Mouse (Mus musculus) forebrain, embryonic 13.5 days (tissue): ENCODE data around the gene Mtfr1l. TPM values are rescaled to one million over a fixed set of nuclear protein-coding genes. Genes with fewer than 3 reads are reported as not detected.
"Not testable (repeated sequence)": the region's sequence is repeated elsewhere in the genome, so short reads cannot be mapped to it uniquely, and the experiment has no call there.

Experiments
- ATAC-seq: fragments of 200-750 bp; cut with Nextera tagmentation; 2 replicates; pipeline ENCODE4 v1.8.0; 2017
- H3K27ac ChIP-seq: fragments of 300-500 bp; sonication (generic); 2 replicates; pipeline ENCODE4 v1.5.1; 2015; ENCODE audit warnings: inconsistent platforms, mild to moderate bottlenecking, moderate library complexity
- H3K27me3 ChIP-seq: fragments of 300-500 bp; sonication (generic); 2 replicates; pipeline ENCODE4 v1.6.1; 2015; ENCODE audit warnings: mild to moderate bottlenecking, inconsistent platforms
- H3K36me3 ChIP-seq: fragments of 300-500 bp; sonication (generic); 2 replicates; pipeline ENCODE4 v1.6.1; 2015; ENCODE audit warnings: mild to moderate bottlenecking, inconsistent platforms; ENCODE audit not compliant: poor library complexity, severe bottlenecking
- H3K4me1 ChIP-seq: fragments of 300-500 bp; sonication (generic); 2 replicates; pipeline ENCODE4 v1.6.1; 2015; ENCODE audit warnings: inconsistent platforms
- H3K4me2 ChIP-seq: fragments of 300-500 bp; sonication (generic); 2 replicates; pipeline ENCODE4 v1.6.1; 2015; ENCODE audit warnings: inconsistent platforms, mild to moderate bottlenecking, moderate library complexity
- H3K4me3 ChIP-seq: fragments of 300-500 bp; sonication (generic); 2 replicates; pipeline ENCODE4 v1.5.1; 2015; ENCODE audit warnings: mild to moderate bottlenecking, inconsistent platforms
- H3K9ac ChIP-seq: fragments of 300-500 bp; sonication (generic); 2 replicates; pipeline ENCODE4 v1.6.1; 2015; ENCODE audit warnings: mild to moderate bottlenecking, inconsistent platforms
- H3K9me3 ChIP-seq: fragments of 300-500 bp; sonication (generic); replicated peaks from 2 replicates; pipeline ENCODE4 v1.6.1; 2016; ENCODE audit warnings: inconsistent platforms
- WGBS: fragments of 180-500 bp; shearing (Covaris S2); methylation state at CpG from one replicate; pipeline ENCODE4 v1.1.7; 2015; 5-methylcytosine and 5-hydroxymethylcytosine counted together
- polyA plus RNA-seq: library from polyadenylated mRNA; unstranded; fragments of >200 nt; fragmentation: Nextera tagmentation; extraction: Ambion mirVana; gene quantifications from 2 replicates; pipeline ENCODE4 v1.2.1, GENCODE M21; 2015

Mtfr1l gene
- polyA plus RNA-seq, 1 experiment from 2014 or later: 132 TPM

DNA sequence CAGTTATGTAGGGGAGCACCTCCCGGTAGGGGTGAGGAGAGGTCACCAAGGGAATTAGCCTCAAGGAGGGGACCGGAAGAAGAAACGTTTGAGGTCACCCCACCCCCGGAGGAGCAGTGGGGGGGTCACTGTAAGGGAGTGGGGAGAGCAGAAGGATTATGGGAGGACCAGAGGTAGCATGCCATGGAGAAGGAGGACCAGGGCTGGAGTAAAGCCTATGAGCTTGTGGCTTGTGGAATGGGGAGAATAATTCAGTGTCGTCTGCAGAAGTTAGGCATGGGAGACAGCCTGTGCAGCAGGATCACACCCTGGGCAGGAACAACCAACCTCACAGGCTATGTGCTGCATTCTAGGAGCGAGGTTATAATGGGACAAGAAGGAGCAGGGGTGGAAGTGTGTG, 38.0 kb downstream of the Mtfr1l start:
- H3K9ac ChIP-seq: peak overlapping the region; percentile 65
- peak; percentile 50 for ATAC-seq
- peaks cover 28% of the 10 kb centered on the region for H3K4me1 ChIP-seq
- H3K36me3 ChIP-seq: no peaks in the 10 kb centered on the region
- H3K4me2 ChIP-seq: peak overlapping the region; percentile 78
- H3K4me3 ChIP-seq: peak overlapping the region; percentile 47
- H3K27ac ChIP-seq: no peak overlapping the region
- no peaks in the 10 kb centered on the region for H3K27me3 ChIP-seq
- H3K9me3 ChIP-seq: no peaks in the 10 kb centered on the region
- whole genome bisulfite sequencing: 19% methylated on average over 6 of the region's 6 CpGs

DNA sequence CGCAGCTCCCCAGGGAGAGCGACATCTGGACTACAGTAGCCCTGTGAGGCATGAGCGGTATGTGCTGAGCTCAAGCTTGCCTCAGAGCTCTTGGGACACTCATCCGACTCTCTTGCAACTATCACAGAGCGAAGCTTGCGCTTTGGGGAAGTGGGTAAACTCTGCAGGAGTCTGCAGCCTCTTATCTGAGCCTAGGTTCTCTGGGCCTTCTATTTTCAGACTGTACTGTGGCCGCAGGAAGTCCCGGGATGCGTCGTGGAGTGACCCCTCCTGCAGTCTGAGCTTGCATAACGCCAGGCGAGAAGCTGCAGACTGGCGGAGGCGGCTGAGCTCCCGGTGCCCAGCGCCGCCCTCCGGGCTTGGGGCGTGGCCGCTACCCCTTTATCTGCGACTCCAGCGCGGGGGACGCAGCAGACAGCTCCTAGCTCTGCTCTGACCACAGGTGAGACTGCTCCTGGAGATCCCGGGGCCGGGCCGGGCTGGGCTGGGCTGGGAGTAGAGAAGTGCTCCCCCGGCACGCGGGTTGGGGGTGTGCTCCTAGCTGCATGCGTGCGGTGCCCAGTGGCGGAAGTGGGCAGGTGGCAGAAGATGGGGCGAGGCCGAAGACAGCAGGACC, 38.5 kb downstream of the Mtfr1l start, which contains the start of gene Paqr7:
Gene Paqr7, plus strand, starts transcription at position 103 of the 616 bp plus-strand sequence.
- H3K27ac ChIP-seq: no peak within 1 kb of the TSS; the same call in 1 of the 2 replicates
- WGBS: 3% methylated on average over 35 of the region's 35 CpGs
- H3K9me3 ChIP-seq: no peaks in the 10 kb centered on the region
- ATAC-seq: peak; percentile 76
- H3K4me2 ChIP-seq: peak within 1 kb of the TSS; percentile 78
- peak within 1 kb of the TSS; percentile 65 for H3K9ac ChIP-seq
- peak within 1 kb of the TSS; percentile 47 for H3K4me3 ChIP-seq
- peaks cover 30% of the 10 kb centered on the region for H3K4me1 ChIP-seq
- no peaks in the 10 kb centered on the region for H3K36me3 ChIP-seq
- H3K27me3 ChIP-seq: no peaks in the 10 kb centered on the region

GRCm38 (mm10) chr4:134495546-134495923, 39.7 kb downstream of the Mtfr1l start:
- Histone ChIP-seq H3K27me3 (no peaks in the 10 kb centered on the region), H3K9ac (no peak overlapping the region), H3K4me2 (no peak overlapping the region), H3K36me3 (no peaks in the 10 kb centered on the region), H3K9me3 (no peaks in the 10 kb centered on the region), H3K4me3 (no peak overlapping the region), H3K4me1 (peaks cover 33% of the 10 kb centered on the region), H3K27ac (peak overlapping the region; percentile 10; the same call in 1 of the 2 replicates)
- no peak for ATAC-seq
- WGBS: 70% methylated on average over 5 of the region's 5 CpGs

DNA sequence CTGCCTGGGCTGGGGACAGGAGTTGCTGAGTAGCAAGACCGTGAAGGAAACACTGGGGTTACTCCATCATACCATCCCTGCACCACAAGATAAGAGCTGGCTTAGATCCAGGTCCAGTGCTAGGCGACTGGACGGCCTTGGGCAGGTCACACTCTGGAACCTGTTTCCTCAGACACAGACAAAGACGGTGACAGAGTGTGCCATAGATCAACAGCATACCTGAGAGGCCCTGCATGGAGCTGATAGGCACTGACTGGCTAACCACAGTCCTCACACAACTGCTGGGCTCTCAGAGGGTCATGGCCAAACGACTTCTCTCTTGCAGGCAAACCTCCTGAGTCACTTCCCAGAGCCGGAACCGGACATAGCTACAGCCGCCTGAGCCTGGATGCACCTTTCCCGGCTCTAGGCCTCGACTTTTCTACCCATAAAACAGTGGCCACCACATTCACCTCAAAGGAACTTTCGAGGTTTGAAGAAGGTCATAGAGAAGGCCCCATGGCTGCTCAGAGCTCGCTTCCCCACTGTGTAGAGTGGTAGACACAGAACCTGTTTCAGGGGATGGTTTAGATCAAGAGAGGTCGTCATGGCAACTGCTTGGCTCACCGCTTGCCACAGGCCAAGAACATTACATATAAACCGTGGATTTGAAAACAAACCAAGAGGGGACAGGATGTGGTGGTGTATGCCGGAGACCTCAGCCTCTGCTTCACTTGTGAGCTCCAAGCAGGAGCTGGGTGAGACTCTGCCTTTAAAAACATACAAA, 40.2 kb downstream of the Mtfr1l start:
- Histone ChIP-seq H3K4me1 (peaks cover 33% of the 10 kb centered on the region), H3K4me3 (no peak overlapping the region), H3K27me3 (no peaks in the 10 kb centered on the region), H3K9me3 (no peaks in the 10 kb centered on the region), H3K4me2 (no peak overlapping the region), H3K36me3 (no peaks in the 10 kb centered on the region), H3K27ac (peak overlapping the region; percentile 10; the same call in 1 of the 2 replicates), H3K9ac (no peak overlapping the region)
- 73% methylated on average over 16 of the region's 16 CpGs for WGBS
- ATAC-seq: no peak

DNA sequence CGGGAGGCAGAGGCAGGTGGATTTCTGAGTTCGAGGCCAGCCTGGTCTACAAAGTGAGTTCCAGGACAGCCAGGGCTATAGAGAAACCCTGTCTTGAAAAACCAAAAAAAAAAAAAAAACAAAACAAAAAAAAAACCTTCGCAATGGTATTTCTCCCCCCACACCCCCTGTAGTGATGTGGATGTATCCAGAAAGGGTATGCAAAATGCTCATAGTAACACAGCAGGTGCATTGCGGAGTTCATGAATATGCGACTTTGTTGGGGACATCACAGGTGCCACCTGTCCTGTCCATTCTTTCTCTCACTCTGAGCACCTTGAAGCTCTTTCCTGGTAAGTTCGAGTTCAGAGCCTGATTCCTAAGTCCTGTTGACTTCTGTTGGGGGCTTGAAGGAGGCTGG, 41.0 kb downstream of the Mtfr1l start:
- ATAC-seq, H3K4me2 ChIP-seq, H3K27me3 ChIP-seq, H3K4me3 ChIP-seq, H3K9ac ChIP-seq, H3K9me3 ChIP-seq, H3K27ac ChIP-seq, H3K36me3 ChIP-seq: not testable (repeated sequence)
- 89% methylated on average over 6 of the region's 6 CpGs for WGBS
- peaks cover 33% of the 10 kb centered on the region for H3K4me1 ChIP-seq

GRCm38 (mm10) chr4:134491716-134492115, 43.5 kb downstream of the Mtfr1l start:
- no peak for ATAC-seq
- 61% methylated on average over 6 of the region's 6 CpGs for WGBS
- H3K27me3 ChIP-seq: no peaks in the 10 kb centered on the region

GRCm38 (mm10) chr4:134489986-134490665, 45.1 kb downstream of the Mtfr1l start:
- Histone ChIP-seq H3K4me2 (no peak overlapping the region), H3K27me3 (no peaks in the 10 kb centered on the region), H3K4me1 (0 out of 2 replicates have a peak, but pooled peaks cover 10% of the 10 kb centered on the region), H3K4me3 (no peak overlapping the region), H3K9ac (no peak overlapping the region), H3K36me3 (no peaks in the 10 kb centered on the region), H3K9me3 (no peaks in the 10 kb centered on the region), H3K27ac (no peak overlapping the region)
- 94% methylated on average over 11 of the region's 11 CpGs for WGBS
- no peak for ATAC-seq

More at GRCm38 (mm10) chr4:134491716-134492115, 43.5 kb downstream of the Mtfr1l start:
- Histone ChIP-seq H3K27ac (no peak overlapping the region), H3K4me2 (no peak overlapping the region), H3K9ac (no peak overlapping the region), H3K36me3 (no peaks in the 10 kb centered on the region), H3K4me3 (no peak overlapping the region), H3K9me3 (no peaks in the 10 kb centered on the region), H3K4me1 (peaks cover 17% of the 10 kb centered on the region)

- H3K4me1 ChIP-seq: peaks cover 7% of the 10 kb centered on the region; the same call in 1 of the 2 replicates
- 88% methylated on average over 5 of the region's 5 CpGs for WGBS
- no peak overlapping the region for H3K4me3 ChIP-seq
- no peaks in the 10 kb centered on the region for H3K9me3 ChIP-seq
- no peak overlapping the region for H3K9ac ChIP-seq
- H3K36me3 ChIP-seq: no peaks in the 10 kb centered on the region
- H3K4me2 ChIP-seq: no peak overlapping the region
- no peak for ATAC-seq
- no peak overlapping the region for H3K27ac ChIP-seq
- H3K27me3 ChIP-seq: no peaks in the 10 kb centered on the region
Measured at GRCm38 (mm10) chr4:134488211-134488610, 47.0 kb downstream of the Mtfr1l start.

GRCm38 (mm10) chr4:134485151-134485900, 49.9 kb downstream of the Mtfr1l start:
- Histone ChIP-seq H3K4me1 (peaks cover 2% of the 10 kb centered on the region; the same call in 1 of the 2 replicates), H3K4me2 (no peak overlapping the region), H3K9ac (no peak overlapping the region), H3K9me3 (no peaks in the 10 kb centered on the region), H3K4me3 (no peak overlapping the region), H3K27ac (no peak overlapping the region), H3K36me3 (no peaks in the 10 kb centered on the region), H3K27me3 (peaks cover 3% of the 10 kb centered on the region; the same call in 1 of the 2 replicates)
- ATAC-seq: no peak
- 84% methylated on average over 5 of the region's 5 CpGs for WGBS

GRCm38 (mm10) chr4:134484231-134484630, 51.0 kb downstream of the Mtfr1l start:
- Histone ChIP-seq H3K27ac (no peak overlapping the region), H3K4me3 (no peak overlapping the region), H3K4me2 (no peak overlapping the region), H3K27me3 (peaks cover 3% of the 10 kb centered on the region; the same call in 1 of the 2 replicates), H3K4me1 (peaks cover 2% of the 10 kb centered on the region; the same call in 1 of the 2 replicates), H3K9ac (no peak overlapping the region), H3K9me3 (no peaks in the 10 kb centered on the region), H3K36me3 (no peaks in the 10 kb centered on the region)
- ATAC-seq: no peak
- WGBS: 83% methylated on average over 10 of the region's 10 CpGs

DNA sequence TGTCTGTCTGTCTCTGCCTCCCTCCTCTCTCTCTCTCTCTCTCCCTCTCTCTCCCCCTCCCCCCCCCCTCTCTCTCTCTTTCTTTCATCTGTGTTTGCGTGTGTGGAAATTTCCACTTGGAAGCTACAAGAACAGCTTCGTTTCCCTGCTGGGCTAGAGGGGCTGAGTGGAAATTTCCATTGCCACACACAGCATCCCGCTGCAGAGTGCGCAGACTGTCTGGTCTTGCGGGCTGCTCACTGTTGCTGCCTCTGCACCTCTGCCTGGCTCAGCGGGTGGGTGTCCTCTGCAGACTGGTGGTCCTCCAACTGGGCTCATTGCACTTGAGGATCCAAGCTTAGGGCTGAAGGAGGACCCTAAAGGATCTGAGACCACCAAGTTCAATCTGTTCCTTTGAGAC, 51.5 kb downstream of the Mtfr1l start:
- no peak overlapping the region for H3K4me3 ChIP-seq
- H3K9ac ChIP-seq: no peak overlapping the region
- peaks cover 3% of the 10 kb centered on the region; the same call in 1 of the 2 replicates for H3K27me3 ChIP-seq
- no peak overlapping the region for H3K4me2 ChIP-seq
- 50% methylated on average over 6 of the region's 6 CpGs for WGBS
- ATAC-seq: no peak
- H3K4me1 ChIP-seq: peaks cover 2% of the 10 kb centered on the region; the same call in 1 of the 2 replicates
- no peaks in the 10 kb centered on the region for H3K36me3 ChIP-seq
- H3K27ac ChIP-seq: no peak overlapping the region
- H3K9me3 ChIP-seq: no peaks in the 10 kb centered on the region
